Mouse (Mus musculus): ENCODE results near the gene Tomm40l. TPM values are rescaled to one million over a fixed set of nuclear protein-coding genes. Genes with fewer than 3 reads are reported as not detected.

Tomm40l gene
- polyA plus RNA-seq, 1 experiment = 31.8 TPM

DNA sequence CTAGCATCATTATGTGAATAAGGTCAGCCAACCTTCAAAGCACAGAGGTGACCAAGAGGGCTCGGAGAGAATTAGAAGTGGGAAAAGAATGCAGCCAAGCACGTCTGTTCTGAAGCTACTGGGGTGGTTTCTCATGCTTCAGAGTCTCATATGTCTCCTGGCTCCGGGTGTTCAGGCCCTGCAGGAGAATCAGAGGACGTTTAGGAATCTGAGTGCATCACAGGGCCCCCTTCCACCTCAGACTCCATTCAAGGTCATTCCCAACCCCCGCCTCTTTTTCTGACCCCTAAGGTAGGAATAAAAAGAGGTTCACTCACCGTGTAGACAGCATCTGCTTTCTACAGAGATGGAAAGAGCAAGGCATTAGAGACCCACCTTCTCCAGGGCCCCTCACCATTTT, 7.4 kb upstream of the Tomm40l start:
- no peak for DNase-seq (ENCODE audit: low read depth)

DNA sequence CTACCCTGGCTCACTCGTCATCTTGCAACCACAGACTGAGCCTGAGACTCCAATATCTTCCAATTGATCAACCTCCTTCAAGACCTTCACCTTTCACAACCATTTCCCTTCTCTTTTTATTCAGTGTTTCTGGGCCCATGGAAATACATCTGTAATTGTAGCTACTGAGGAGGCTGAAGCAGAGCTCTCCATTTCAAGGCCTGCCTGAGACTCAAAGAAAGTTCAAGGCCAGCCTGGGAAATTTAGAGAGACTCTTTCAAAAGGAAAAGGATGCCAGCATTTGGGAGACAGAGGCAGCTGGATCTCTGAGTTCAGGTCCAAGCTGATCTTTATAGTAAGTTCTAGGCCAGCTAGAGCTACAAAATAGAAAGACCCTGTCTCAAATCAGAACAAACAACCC, 5.6 kb upstream of the Tomm40l start:
- DNase-seq (ENCODE audit: low read depth) = no peak

DNA sequence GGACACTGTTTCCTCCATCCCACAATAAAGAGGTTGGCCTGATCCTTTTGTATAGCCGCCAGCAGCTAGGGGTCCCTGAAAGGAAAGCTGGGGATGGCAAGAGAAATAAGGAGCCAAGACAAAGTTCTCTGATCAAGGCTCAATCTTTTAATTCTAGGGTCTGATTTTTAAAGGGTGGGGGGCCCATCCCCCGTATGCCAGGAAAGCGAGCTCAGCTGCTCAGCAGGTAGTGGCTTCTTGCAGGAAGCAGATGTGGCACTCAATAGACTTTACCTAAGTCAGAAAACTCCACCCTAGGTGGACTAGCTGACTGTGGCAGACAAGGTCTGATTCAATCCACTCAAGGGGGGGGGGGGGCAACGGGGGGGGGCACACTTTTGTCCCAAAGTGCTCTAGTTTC, 4.5 kb upstream of the Tomm40l start:
- no peak for DNase-seq (ENCODE audit: low read depth)

DNA sequence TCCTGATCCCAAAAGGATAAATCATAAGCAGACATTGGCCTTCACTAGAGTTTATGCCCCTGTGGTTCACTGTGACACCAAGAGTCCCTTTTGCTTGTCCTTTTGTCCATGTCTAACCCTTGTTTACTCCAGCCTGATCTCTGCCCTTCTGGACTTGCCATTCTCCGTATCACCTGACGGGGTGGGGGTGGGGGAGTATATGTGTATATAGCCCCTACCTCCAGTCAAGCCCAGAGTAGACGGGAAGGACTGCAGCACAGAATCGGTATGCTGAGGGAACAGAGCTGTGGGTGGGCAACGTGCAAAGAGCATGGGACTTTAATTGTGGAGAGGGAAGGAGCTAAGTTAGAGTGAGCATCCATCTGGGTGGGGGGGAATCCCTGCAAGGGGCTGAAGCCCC, 2.5 kb upstream of the Tomm40l start, which contains the start of gene Apoa2:
Gene Apoa2, plus strand, starts transcription at position 198 of the 400 bp plus-strand sequence.
- no peak for DNase-seq (ENCODE audit: low read depth)

DNA sequence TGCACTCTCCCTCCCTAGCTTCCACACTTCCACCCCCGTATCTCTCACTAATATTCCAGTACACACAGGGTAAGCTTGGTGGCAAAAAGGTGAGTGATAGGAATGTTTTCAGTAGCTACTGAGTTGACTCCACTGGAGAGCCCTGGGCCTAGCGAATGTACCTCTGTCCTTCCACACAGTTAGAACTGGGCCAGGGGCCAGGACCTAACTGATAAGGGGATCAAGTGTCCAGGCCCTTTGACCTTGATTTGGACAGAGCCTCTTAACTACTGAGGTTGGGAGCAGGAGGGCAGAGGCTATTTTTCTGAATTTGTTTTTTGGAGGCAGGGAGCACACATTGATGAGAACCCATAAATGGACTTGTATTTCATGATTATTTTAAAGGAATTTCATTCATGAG, 1.5 kb upstream of the Tomm40l start:
- DNase-seq (ENCODE audit: low read depth) = no peak

DNA sequence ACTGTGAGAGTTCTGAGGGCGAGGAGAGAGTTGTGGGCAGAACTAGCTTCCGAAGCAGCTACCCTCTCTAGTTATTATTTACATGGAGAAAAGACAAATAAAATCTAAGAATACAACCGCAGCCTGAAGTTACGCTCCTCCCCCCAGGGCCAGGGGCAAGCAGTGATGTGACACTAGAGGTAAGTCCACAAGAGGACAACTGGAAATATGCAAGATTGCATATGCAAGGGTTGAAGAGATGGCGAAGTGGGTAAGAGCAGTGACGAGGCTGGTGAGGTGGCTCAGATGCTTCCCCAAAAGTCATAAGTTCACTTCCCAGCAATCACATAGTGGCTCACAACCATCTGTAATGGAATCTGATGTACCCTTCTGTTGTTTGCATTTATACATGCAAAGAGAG, 854 bp upstream of the Tomm40l start:
- no peak for DNase-seq (ENCODE audit: low read depth)

DNA sequence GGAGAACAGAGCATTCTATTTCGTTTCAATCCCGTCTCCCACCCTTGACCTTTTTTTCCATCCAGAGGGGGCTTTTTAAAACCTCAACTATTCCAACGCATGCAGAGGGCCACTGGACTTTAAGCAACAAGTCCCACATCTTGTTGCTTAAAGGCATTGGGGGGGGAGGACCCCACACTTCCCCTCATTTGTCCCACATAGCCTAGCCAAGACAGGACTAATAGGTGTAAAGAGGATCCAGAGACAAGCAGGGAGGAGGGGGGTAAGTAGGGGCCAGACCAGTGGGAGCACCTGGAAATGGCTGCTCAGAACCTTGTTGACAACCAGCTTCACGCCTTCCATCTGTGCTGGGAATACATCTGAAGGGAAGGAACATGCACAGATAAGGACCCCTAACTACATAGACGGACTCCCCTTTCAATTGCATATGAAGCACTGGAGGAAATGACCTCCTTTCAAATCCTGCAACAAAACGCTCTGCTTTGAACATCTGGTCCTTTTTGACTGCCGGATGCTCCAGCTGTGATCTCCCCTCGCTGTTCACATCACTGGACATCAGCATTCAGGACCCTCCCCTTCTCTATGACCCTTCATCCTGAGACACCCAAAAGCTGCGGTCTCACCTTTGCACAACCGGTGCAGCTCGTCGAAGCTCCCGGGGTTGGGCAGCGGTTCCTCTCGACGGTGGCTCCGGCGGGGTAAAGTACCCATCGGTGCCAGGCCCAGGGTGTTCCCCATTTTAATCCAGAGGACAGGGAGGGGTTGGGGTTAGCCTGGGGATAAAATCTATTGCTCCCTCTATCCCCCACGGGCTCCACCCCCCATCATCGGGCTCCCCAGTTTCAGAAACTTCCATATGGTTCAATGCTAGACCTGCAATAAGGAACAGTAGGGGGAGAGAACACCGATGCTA, 777 bp downstream of the Tomm40l start:
- no peak for DNase-seq (ENCODE audit: low read depth)

DNA sequence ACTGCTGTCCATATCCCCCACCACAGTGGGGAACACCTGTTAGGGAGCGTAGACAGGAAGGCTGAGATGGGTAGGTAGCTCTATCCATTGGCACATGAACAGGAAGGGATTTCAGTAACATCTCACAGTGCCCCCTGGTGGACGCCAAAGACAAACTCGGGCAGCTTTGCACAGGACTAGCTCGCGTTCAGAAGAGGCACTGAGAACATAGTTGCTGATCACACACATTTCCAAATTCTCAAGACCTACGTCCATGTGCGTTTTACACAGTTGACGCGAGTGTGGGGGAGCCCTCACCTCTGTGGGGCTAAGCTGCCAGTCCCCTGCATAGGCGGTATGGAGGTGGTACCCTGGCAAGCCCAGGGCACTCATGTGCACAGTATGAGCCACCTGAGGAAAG, 1.4 kb downstream of the Tomm40l start:
- DNase-seq (ENCODE audit: low read depth) = no peak

DNA sequence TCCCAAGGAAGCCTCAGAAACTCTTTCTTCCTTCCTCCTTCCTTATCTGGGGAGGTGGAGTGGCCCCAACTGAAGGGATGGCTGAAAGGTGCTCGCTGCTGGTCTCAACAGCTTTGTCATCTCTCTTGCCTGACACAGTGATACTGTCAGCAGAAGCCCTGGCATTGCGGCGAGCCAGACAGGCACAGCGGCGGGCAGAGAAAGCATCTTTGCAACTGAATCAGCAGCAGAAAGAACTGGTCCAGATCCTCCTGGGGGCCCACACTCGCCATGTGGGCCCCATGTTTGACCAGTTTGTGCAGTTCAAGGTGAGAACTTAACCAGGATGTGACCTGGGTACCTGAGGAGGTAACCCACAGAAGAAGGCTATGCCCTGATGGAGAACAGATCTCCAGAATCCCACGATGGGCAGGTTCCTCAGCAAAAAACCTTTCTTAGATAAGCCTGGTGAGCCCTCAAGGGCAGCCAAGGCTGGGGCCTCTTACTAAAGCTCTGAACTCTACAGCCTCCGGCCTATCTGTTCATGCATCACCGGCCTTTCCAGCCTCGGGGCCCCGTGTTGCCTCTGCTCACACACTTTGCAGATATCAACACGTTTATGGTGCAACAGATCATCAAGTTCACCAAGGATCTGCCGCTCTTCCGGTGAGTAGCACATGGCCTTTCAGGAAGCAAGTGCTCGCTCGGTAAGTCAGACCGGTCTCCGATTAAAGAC, 5.9 kb downstream of the Tomm40l start:
- DNase-seq (ENCODE audit: low read depth) = no peak

DNA sequence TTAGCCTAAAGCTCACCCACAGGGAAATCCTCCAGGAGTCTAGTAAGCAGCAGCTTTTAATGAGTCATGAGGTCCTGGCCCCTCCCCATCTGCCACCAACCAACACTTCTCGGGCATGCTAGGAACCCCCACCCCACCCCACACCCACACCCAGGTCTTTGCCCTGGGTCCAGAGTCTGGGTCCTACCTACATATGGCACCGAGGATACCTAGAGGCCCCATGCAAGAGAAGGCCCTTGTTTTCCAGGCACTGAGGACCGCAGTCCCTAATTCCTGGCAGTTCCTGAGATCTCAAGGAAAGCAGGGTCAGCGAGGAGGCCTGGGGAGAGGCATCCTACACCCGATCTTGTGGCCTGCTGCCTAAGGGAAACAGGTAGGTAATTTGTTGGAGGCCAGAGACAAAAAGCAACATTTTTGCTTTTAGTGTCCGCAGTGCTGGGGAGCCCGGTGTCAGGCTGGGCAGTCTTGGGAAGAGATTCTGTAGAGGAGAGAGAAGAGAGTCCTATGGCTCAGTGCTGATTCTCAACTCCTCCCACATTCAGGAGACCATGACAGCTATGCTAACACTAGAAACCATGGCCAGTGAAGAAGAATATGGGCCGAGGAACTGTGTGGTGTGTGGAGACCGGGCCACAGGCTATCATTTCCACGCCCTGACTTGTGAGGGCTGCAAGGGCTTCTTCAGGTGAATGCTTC, 8.4 kb downstream of the Tomm40l start, which contains the start of gene Nr1i3:
Gene Nr1i3, plus strand, starts transcription at position 170 of the 696 bp plus-strand sequence.
- no peak for DNase-seq (ENCODE audit: low read depth)

DNA sequence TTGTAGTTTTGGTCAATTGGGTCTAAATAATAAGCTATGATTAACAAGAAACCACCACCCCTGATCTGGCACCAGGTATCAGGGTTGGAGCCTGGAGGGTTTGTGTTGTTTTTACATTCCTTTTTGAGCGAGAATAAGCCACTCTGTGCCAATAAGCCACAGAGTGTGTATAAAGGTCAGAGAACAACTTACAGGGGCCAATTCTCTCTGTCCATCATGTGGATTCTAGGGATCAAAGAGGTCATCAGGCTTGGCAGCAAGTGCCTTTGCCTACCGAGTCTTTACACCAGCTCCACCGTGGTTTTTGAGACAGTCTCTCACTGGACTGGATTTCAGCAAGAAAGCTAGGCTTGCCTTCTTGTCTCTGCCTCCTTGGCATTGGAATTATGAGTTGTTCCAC, 9.5 kb downstream of the Tomm40l start:
- DNase-seq (ENCODE audit: low read depth) = no peak

DNA sequence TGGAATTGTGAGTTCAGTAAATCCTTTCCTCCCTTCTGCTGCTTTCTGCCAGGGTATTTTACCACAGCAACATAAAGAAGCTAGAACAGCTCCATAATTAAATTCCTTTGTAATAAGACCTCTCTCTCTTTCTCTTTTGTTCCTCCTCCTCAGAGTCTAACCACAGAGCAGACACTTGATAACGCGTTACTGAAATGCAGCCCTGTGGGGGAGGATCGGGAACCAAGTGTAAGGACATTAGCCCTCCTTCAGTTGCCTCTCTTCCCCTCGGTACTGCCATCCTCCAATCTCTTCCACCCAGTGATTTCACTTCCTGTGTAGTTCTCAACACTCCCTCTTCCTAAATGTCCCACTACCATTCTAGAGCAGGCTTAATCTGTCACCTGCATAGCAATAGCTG, 12.9 kb downstream of the Tomm40l start:
- DNase-seq (ENCODE audit: low read depth) = no peak

DNA sequence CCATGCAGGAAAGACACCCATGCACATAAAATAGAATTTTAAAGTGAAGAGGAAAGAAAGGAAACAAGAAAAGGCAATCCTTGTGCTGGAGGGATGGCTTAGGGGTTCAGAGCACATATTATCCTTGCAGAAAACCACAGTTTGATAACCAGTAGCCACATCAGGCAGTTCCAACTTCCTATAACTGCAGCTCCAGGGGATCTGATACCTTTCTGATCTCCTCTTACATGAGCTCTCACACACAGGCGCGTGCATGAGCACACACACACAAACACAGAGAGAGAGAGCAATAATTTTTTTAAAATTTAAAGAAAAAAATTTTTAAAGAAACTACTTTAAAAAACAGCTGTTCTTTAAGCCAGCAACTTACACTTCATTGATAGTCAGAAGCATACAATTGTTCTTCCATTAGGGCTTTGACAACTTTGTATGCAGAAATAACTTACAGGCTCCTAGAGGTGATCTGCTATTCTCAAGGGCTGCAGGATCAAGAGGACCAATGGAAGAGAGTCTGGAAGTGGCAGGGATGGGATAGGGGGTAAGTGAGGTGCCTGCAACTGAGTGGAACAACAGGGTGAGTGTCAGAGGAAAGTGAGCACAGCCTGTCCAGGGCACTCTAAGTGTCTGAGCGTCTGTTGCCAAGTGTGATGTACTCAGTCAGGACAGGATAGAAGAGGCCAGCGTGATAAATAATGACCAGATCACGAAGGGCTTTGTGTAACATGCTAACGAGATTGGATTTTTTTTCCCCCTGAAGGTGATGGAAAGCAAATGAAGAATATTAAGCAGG, 16.4 kb downstream of the Tomm40l start:
- DNase-seq (ENCODE audit: low read depth) = no peak

DNA sequence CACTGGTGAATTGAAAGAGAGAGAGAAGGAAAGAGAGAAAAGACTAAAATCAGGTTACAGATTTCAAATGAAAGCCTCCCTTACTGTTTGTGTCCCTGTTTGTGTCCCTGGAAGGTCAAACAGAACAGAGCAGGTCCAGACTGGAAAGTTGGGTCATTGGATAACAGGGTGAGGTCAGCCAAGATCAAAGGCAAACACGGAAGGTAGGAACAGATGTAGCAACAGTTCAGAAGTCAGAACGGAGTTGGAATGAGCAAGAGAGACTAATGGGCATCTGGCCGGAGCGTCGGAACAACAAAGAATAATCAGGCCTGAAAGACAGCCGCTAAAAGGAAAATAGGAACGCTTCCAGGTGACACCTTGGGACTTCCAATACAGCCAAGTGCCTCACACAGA, 18.1 kb downstream of the Tomm40l start:
- DNase-seq (ENCODE audit: low read depth) = no peak

DNA sequence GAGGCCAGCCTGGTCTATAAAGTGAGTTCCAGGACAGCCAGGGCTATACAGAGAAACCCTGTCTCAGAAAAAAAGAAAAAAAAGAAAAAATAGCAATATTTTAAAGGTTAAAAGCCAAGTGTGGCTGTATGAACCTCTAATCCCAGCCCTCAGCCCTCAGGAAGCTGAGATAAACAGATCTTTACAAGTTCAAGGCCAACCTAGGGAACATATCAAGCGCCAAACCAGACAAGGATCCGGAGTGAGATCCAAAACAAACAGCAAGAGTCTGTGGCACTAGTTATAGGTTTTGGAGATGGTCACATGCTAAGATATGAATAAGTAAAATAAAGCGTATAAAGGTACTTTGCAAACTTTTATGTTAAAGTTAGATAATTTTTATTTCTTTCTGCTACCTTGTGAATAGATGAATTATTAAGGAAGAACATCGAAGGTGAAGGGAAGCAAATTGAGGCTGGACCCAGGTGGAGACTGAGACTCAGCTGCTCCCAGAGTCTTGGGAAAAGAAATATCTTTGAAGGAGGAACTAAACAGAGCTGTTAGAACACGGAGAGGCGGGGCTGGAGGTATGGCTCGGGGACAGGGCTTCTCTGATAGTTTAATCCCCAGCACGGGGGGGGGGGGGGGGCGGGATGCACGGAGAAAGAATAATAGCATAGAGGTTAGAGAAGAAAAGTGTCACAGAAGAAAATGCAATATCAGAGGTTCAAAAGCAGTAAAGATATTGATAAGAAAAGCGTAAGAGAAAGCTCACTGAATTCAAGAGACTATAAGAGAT, 18.7 kb downstream of the Tomm40l start:
- no peak for DNase-seq (ENCODE audit: low read depth)

DNA sequence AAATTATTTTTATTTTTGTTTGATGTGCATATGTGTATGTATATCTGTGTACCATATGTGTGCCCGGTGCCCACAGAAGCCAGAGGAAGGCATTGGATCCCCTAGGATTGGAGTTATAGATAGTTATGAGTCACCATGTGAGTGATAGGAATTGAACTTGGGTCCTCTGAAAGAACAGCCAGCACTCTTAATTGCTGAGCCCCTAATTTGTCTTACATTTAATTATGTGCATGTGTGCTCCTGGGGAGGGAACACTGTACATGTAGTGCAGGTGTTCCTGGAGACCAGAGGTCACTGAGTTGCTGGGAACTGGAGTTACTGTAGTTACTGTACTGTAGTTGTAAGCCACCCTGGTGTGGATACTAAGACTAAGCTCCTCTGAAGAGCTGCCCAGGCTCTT, 21.5 kb downstream of the Tomm40l start:
- DNase-seq (ENCODE audit: low read depth) = no peak

DNA sequence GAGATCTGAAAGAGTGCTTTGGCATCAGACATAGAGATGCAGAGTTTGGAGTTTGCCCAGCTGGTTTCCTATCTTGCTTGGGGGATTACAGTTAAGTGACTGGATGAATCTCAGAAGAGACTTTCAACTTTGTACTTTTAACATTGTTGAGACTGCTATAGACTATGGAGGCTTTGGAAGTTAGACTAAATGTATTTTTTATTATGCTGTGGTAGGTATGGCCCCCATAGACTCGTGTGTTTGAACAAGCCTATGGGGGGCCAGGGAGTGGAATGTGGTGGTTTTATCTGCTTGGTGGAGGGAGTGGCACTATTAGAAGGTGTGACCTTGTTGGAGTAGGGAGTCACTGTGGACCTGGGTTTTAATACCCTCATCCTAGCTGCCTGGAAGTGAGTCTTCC, 22.8 kb downstream of the Tomm40l start:
- DNase-seq (ENCODE audit: low read depth) = no peak

DNA sequence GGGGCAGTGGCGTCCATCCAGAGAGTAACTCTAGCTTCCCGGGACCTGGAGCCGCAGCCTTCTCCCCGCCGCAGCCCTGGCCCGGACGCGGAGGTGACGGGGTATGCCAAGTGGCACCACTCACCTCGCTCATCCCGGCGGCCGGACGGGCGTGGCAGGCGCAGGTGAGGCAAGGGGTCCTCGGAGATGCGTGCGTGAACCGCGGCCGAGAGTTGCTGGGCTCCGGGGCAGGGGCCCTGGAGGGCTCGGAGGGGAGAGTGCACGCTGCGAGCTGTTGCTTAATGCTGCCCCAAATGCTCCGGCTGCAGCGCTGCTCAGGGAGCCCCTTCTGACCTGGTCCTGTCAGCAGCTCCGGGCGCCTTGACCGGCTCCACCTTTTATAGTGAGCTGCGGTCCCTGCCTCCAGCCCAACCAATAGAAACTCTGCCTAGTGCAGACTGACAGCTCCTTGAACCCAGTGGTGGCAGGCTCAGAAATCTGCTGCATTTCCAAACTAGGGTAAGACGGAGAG, 26.4 kb downstream of the Tomm40l start, which contains the start of gene Pcp4l1:
Gene Pcp4l1, minus strand, starts transcription at position 382 of the 511 bp plus-strand sequence.
- no peak for DNase-seq (ENCODE audit: low read depth)

DNA sequence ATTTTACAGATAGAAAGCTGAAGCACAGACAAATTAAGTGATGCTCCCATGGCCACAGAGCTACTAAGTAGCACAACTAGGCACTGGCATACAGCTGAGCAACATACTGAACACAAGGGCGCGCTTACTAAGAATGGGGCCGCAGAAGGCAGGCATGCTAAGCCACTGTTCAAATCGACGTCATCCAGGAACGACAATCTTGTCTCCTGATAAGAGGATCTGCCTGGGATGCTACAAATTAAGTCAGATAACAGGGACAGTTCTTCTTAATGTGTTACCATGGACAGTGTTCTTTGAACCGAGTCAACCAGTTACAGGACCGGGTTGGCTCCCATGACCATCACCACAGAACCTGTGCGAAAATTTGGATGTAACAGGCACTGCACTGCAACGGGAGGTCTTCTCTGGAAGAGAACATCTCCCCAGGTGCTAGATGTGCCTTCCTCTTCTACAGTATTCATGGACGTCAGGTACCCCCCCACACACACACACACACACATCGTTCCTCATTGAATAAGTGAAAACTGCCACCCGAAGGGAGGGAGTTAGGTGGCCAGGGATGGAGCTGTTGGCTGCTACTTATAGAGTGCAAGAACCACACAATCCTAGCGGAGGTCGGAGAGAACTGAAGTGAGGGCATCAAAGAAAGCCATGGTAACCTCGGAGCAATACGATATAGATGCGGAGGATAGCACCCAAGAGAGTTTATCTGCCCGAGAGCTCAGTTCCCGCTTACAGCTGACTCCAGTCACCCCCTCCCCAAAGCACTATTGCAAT, 27.1 kb downstream of the Tomm40l start:
- DNase-seq (ENCODE audit: low read depth) = no peak
